Mouse (Mus musculus): ENCODE results near the gene Acad12. TPM values are rescaled to one million over a fixed set of nuclear protein-coding genes. Genes with fewer than 3 reads are reported as not detected.

Acad12 gene
- polyA plus RNA-seq, 1 experiment from 2014 or later, result 3.8 TPM

- Histone ChIP-seq H3K36me3 (ENCODE audit: insufficient read depth, low read length) (peaks cover 21% of the 10 kb centered on the region), H3K27me3 (ENCODE audit: insufficient read depth, low read length) (no peaks in the 10 kb centered on the region)
- WGBS, result 85% methylated on average over 11 of the region's 11 CpGs
These were observed 41.7 kb downstream of the Acad12 start for GRCm38 (mm10) chr5:121576927-121577488.

DNA sequence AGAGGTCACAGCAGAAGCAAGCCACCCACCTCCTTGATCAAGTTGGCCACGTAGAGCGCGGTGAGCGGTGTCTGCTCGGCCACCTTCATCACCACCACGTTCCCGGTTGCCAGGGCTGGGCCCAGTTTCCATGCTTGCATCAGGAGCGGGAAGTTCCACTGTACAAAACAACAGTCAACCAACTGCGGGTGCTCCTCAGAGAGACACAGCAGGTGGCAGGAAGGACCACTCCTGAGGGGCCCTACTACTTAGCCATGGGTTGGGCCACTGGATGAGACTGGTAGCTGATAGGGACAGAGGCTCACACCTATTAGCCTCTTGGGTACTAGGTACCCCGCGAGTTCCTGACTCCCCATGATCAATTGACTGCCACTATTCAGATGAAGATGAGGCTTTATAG lies 42.9 kb downstream of the Acad12 start:
- Histone ChIP-seq H3K27me3 (ENCODE audit: insufficient read depth, low read length) (no peaks in the 10 kb centered on the region), H3K4me3 (replicated peaks; ENCODE audit: low read depth, low read length) (no peak overlapping the region), H3K4me1 (replicated peaks; ENCODE audit: insufficient read depth, low read length) (no peaks in the 10 kb centered on the region), H3K9me3 (replicated peaks; ENCODE audit: low read length) (no peaks in the 10 kb centered on the region), H3K4me2 (ENCODE audit: low read length) (no peak overlapping the region), H3K9ac (ENCODE audit: low read depth, low read length) (no peak overlapping the region), H3K36me3 (ENCODE audit: insufficient read depth, low read length) (peaks cover 23% of the 10 kb centered on the region), H3K27ac (no peak overlapping the region)
- ATAC-seq (replicated peaks; ENCODE audit: low FRiP score, low read depth) (no peak), DNase-seq (ENCODE audit: low spot score) (no peak)
- no peak for TF ChIP-seq CTCF (IDR thresholded peaks at IDR 0.05; ENCODE audit: low read depth)
- 98% methylated on average over 11 of the region's 11 CpGs for WGBS

More at GRCm38 (mm10) chr5:121576927-121577488, 41.7 kb downstream of the Acad12 start:
- Histone ChIP-seq H3K4me1 (replicated peaks; ENCODE audit: insufficient read depth, low read length) (no peaks in the 10 kb centered on the region), H3K4me2 (ENCODE audit: low read length) (no peak overlapping the region), H3K9ac (ENCODE audit: low read depth, low read length) (no peak overlapping the region), H3K27ac (no peak overlapping the region), H3K9me3 (replicated peaks; ENCODE audit: low read length) (no peaks in the 10 kb centered on the region), H3K4me3 (replicated peaks; ENCODE audit: low read depth, low read length) (no peak overlapping the region)
- ATAC-seq (replicated peaks; ENCODE audit: low FRiP score, low read depth) (no peak), DNase-seq (ENCODE audit: low spot score) (no peak)
- TF ChIP-seq CTCF (IDR thresholded peaks at IDR 0.05; ENCODE audit: low read depth), result no peak

- no peaks in the 10 kb centered on the region for H3K4me1 ChIP-seq (replicated peaks; ENCODE audit: insufficient read depth, low read length)
These were observed 44.6 kb downstream of the Acad12 start for GRCm38 (mm10) chr5:121574145-121574544.

DNA sequence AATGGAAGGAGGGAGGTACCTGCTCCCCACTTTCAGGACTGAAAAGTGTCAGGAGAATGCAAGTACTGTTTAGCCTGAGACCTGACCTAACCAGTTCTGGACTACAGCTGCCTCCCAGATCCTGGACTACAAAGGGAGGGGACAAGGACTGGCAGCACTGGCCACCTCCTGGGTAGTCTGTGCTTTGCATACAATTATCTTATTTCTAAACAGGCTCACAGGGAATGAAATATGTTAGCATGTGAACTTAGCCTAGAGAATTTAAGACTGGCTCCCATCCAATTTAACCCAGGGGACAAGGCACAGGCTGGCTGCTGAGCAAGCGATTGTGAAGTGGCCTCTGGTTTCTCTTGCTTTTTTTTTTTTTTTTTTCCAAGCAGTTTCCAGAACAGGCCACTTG lies 48.0 kb downstream of the Acad12 start:
- Histone ChIP-seq H3K27me3 (ENCODE audit: insufficient read depth, low read length) (no peaks in the 10 kb centered on the region), H3K9ac (ENCODE audit: low read depth, low read length) (no peak overlapping the region), H3K4me3 (replicated peaks; ENCODE audit: low read depth, low read length) (no peak overlapping the region), H3K9me3 (replicated peaks; ENCODE audit: low read length) (no peaks in the 10 kb centered on the region), H3K27ac (no peak overlapping the region), H3K4me2 (ENCODE audit: low read length) (no peak overlapping the region), H3K4me1 (replicated peaks; ENCODE audit: insufficient read depth, low read length) (no peaks in the 10 kb centered on the region), H3K36me3 (ENCODE audit: insufficient read depth, low read length) (peaks cover 25% of the 10 kb centered on the region)
- ATAC-seq (replicated peaks; ENCODE audit: low FRiP score, low read depth) (0 out of 2 replicates have a peak, but pooled peaks have one; percentile 49), DNase-seq (ENCODE audit: low spot score) (no peak)
- TF ChIP-seq CTCF (IDR thresholded peaks at IDR 0.05; ENCODE audit: low read depth), result no peak
- 61% methylated on average over 1 of the region's 1 CpGs for WGBS

More at GRCm38 (mm10) chr5:121574145-121574544, 44.6 kb downstream of the Acad12 start:
- no peak overlapping the region for H3K9ac ChIP-seq (ENCODE audit: low read depth, low read length)
- WGBS, result 78% methylated on average over 13 of the region's 13 CpGs
- H3K4me3 ChIP-seq (replicated peaks; ENCODE audit: low read depth, low read length), result no peak overlapping the region
- no peak overlapping the region for H3K27ac ChIP-seq
- H3K9me3 ChIP-seq (replicated peaks; ENCODE audit: low read length), result no peaks in the 10 kb centered on the region
- peaks cover 23% of the 10 kb centered on the region for H3K36me3 ChIP-seq (ENCODE audit: insufficient read depth, low read length)
- H3K27me3 ChIP-seq (ENCODE audit: insufficient read depth, low read length), result no peaks in the 10 kb centered on the region
- no peak for ATAC-seq (replicated peaks; ENCODE audit: low FRiP score, low read depth)
- no peak overlapping the region for H3K4me2 ChIP-seq (ENCODE audit: low read length)
- no peak for DNase-seq (ENCODE audit: low spot score)
- no peak for TF ChIP-seq CTCF (IDR thresholded peaks at IDR 0.05; ENCODE audit: low read depth)

- no peak overlapping the region for H3K27ac ChIP-seq
- H3K4me2 ChIP-seq (ENCODE audit: low read length), result no peak overlapping the region
- no peaks in the 10 kb centered on the region for H3K4me1 ChIP-seq (replicated peaks; ENCODE audit: insufficient read depth, low read length)
- H3K9ac ChIP-seq (ENCODE audit: low read depth, low read length), result no peak overlapping the region
- H3K4me3 ChIP-seq (replicated peaks; ENCODE audit: low read depth, low read length), result no peak overlapping the region
- WGBS, result 81% methylated on average over 9 of the region's 9 CpGs
- no peak for TF ChIP-seq CTCF (IDR thresholded peaks at IDR 0.05; ENCODE audit: low read depth)
- no peak for ATAC-seq (replicated peaks; ENCODE audit: low FRiP score, low read depth)
- DNase-seq (ENCODE audit: low spot score), result no peak
- peaks cover 20% of the 10 kb centered on the region for H3K36me3 ChIP-seq (ENCODE audit: insufficient read depth, low read length)
- H3K9me3 ChIP-seq (replicated peaks; ENCODE audit: low read length), result no peaks in the 10 kb centered on the region
- H3K27me3 ChIP-seq (ENCODE audit: insufficient read depth, low read length), result no peaks in the 10 kb centered on the region
These were observed 48.8 kb downstream of the Acad12 start for GRCm38 (mm10) chr5:121569881-121570420.

- Histone ChIP-seq H3K4me2 (ENCODE audit: low read length) (no peak overlapping the region), H3K4me1 (replicated peaks; ENCODE audit: insufficient read depth, low read length) (no peaks in the 10 kb centered on the region), H3K27ac (no peak overlapping the region), H3K9ac (ENCODE audit: low read depth, low read length) (no peak overlapping the region), H3K9me3 (replicated peaks; ENCODE audit: low read length) (no peaks in the 10 kb centered on the region), H3K36me3 (ENCODE audit: insufficient read depth, low read length) (peaks cover 14% of the 10 kb centered on the region), H3K4me3 (replicated peaks; ENCODE audit: low read depth, low read length) (no peak overlapping the region), H3K27me3 (ENCODE audit: insufficient read depth, low read length) (no peaks in the 10 kb centered on the region)
- WGBS, result 84% methylated on average over 16 of the region's 16 CpGs
- no peak for DNase-seq (ENCODE audit: low spot score)
- peak; percentile 56 for ATAC-seq (replicated peaks; ENCODE audit: low FRiP score, low read depth)
- TF ChIP-seq CTCF (IDR thresholded peaks at IDR 0.05; ENCODE audit: low read depth), result no peak
These were observed 52.6 kb downstream of the Acad12 start for GRCm38 (mm10) chr5:121566035-121566681.

All from kidney, postnatal 0 days (tissue).